Mouse (Mus musculus): ENCODE results near the gene Fscn2.

Fscn2 gene

GRCm38 (mm10) chr11:120345067-120345681 lies 16.2 kb upstream of the Fscn2 start:
- DNase-seq (ENCODE audit: low spot score in 2 of 2) = peak; percentile 5 to 18

GRCm38 (mm10) chr11:120346383-120347034 lies 14.8 kb upstream of the Fscn2 start:
- peak in 1 of 2 experiments; percentile 2 for DNase-seq (ENCODE audit: low spot score in 2 of 2)

GRCm38 (mm10) chr11:120347301-120347700 lies 14.0 kb upstream of the Fscn2 start:
- peak; percentile 5 to 18 for DNase-seq (ENCODE audit: low spot score in 2 of 2)

GRCm38 (mm10) chr11:120347791-120348683 lies 13.3 kb upstream of the Fscn2 start, which contains the start of gene Actg1:
Actg1 (minus strand) TSS chr11:120348542.
- peak; percentile 78 to 93 for DNase-seq (ENCODE audit: low spot score in 2 of 2)

- DNase-seq (ENCODE audit: low spot score in 2 of 2) = peak; percentile 39 to 66
These were observed 12.5 kb upstream of the Fscn2 start for GRCm38 (mm10) chr11:120348684-120349370.

GRCm38 (mm10) chr11:120349371-120349985 lies 11.9 kb upstream of the Fscn2 start:
- DNase-seq (ENCODE audit: low spot score in 2 of 2) = peak; percentile 21 to 42

- peak; percentile 72 to 86 for DNase-seq (ENCODE audit: low spot score in 2 of 2)
These were observed 11.2 kb upstream of the Fscn2 start for GRCm38 (mm10) chr11:120349986-120350702.

- DNase-seq (ENCODE audit: low spot score in 2 of 2) = peak; percentile 18 to 31
These were observed 10.6 kb upstream of the Fscn2 start for GRCm38 (mm10) chr11:120350711-120351110.

- DNase-seq (ENCODE audit: low spot score in 2 of 2) = peak; percentile 8 to 20
These were observed 9.9 kb upstream of the Fscn2 start for GRCm38 (mm10) chr11:120351250-120352092.

- peak; percentile 1 to 17 for DNase-seq (ENCODE audit: low spot score in 2 of 2)
These were observed 9.3 kb upstream of the Fscn2 start for GRCm38 (mm10) chr11:120352093-120352350.

GRCm38 (mm10) chr11:120352571-120353290 lies 8.6 kb upstream of the Fscn2 start:
- DNase-seq (ENCODE audit: low spot score in 2 of 2) = peak; percentile 20 to 31

GRCm38 (mm10) chr11:120353500-120354303 lies 7.6 kb upstream of the Fscn2 start:
- DNase-seq (ENCODE audit: low spot score in 2 of 2) = peak; percentile 52 to 71

GRCm38 (mm10) chr11:120354304-120355276 lies 6.7 kb upstream of the Fscn2 start:
- DNase-seq (ENCODE audit: low spot score in 2 of 2) = no peak

GRCm38 (mm10) chr11:120355277-120356039 lies 5.9 kb upstream of the Fscn2 start:
- no peak for DNase-seq (ENCODE audit: low spot score in 2 of 2)

GRCm38 (mm10) chr11:120356319-120356840 lies 5.0 kb upstream of the Fscn2 start:
- no peak for DNase-seq (ENCODE audit: low spot score in 2 of 2)

GRCm38 (mm10) chr11:120356900-120357299 lies 4.4 kb upstream of the Fscn2 start:
- DNase-seq (ENCODE audit: low spot score in 2 of 2) = no peak

All from cerebellum, postnatal 4 days (tissue).